Mouse (Mus musculus): ENCODE results near the gene Fam120b. TPM values are rescaled to one million over a fixed set of nuclear protein-coding genes. Genes with fewer than 3 reads are reported as not detected.

Gene Fam120b
- polyA plus RNA-seq, 1 experiment, result 1.4 TPM

DNA sequence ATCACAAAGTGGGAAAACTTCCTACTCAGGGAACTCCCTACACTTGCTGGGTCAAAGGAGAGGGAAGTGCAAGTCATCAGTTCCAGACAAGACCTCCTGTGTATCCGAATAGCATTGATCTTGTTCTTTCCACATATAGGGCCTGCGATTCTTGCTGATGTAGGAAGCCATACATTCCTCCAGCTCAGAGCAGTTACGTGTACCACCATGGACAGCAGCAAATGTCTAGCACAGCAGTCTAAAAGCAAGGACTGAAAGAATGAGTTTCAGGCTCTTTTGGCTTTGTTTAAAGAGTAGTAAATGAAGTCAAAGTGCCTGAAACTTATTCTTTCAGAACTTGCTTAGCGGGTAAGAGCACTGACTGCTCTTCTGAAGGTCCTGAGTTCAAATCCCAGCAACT is 59.2 kb downstream of the Fam120b start:
- TF ChIP-seq GATA1 (IDR thresholded peaks at IDR 0.05; ENCODE audit: borderline replicate concordance, low read length) (no peak), FLI1 (IDR thresholded peaks at IDR 0.05; ENCODE audit: low read length) (no peak)
- Histone ChIP-seq H3K4me3 (replicated peaks) (no peak overlapping the region), H3K27me3 (replicated peaks) (peaks cover 7% of the 10 kb centered on the region), H3K36me3 (replicated peaks; ENCODE audit: low read length) (no peaks in the 10 kb centered on the region), H3K4me1 (peaks cover 39% of the 10 kb centered on the region), H3K9me3 (peaks cover 4% of the 10 kb centered on the region)

DNA sequence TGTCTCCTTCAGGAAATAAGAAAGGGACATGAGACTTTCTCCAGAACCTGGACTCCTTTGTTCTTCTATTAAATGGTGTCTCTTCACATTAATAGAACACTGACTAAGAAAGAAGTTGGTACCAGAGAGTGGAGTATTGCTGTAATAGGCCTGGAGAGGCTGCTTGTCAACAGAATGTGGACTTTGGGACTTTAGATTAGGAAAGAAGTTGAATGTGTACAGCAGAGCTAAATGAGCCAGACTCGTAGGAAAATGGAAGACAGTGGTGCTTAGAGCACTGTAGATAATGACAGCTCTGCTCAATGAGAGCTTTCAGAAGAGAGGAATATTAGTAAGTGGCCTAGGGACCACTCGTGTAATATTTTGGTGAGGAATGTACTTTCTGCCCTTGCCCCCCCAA is 60.6 kb downstream of the Fam120b start:
- H3K4me3 ChIP-seq (replicated peaks), result no peak overlapping the region
- H3K36me3 ChIP-seq (replicated peaks; ENCODE audit: low read length), result no peaks in the 10 kb centered on the region
- TF ChIP-seq FLI1 (IDR thresholded peaks at IDR 0.05; ENCODE audit: low read length) (no peak), GATA1 (IDR thresholded peaks at IDR 0.05; ENCODE audit: borderline replicate concordance, low read length) (no peak)
- peaks cover 7% of the 10 kb centered on the region for H3K27me3 ChIP-seq (replicated peaks)
- peaks cover 6% of the 10 kb centered on the region for H3K9me3 ChIP-seq
- H3K4me1 ChIP-seq, result peaks cover 41% of the 10 kb centered on the region

DNA sequence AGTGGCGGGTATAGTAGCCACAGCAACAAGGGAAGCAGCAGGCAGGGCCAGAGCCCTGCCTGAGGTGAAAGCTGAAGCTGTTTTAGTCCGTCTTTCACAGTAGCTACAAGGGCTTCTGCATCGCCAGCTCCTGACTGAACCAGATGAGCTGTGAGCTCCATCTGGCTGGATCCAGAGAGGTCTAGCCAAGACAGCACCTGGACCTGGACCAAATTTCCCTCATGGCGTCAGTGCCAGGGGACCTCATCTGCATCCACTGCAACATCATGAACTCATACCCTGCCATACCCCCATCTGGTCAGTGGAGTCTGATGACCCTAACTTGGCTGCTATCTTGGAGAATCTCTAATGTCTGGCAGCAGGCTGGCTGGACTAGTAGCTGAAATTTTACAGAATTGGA is 63.8 kb downstream of the Fam120b start:
- Histone ChIP-seq H3K36me3 (replicated peaks; ENCODE audit: low read length) (no peaks in the 10 kb centered on the region), H3K4me1 (peaks cover 44% of the 10 kb centered on the region), H3K4me3 (replicated peaks) (no peak overlapping the region), H3K9me3 (peaks cover 6% of the 10 kb centered on the region), H3K27me3 (replicated peaks) (peaks cover 1% of the 10 kb centered on the region)
- TF ChIP-seq GATA1 (IDR thresholded peaks at IDR 0.05; ENCODE audit: borderline replicate concordance, low read length) (no peak), FLI1 (IDR thresholded peaks at IDR 0.05; ENCODE audit: low read length) (no peak)

DNA sequence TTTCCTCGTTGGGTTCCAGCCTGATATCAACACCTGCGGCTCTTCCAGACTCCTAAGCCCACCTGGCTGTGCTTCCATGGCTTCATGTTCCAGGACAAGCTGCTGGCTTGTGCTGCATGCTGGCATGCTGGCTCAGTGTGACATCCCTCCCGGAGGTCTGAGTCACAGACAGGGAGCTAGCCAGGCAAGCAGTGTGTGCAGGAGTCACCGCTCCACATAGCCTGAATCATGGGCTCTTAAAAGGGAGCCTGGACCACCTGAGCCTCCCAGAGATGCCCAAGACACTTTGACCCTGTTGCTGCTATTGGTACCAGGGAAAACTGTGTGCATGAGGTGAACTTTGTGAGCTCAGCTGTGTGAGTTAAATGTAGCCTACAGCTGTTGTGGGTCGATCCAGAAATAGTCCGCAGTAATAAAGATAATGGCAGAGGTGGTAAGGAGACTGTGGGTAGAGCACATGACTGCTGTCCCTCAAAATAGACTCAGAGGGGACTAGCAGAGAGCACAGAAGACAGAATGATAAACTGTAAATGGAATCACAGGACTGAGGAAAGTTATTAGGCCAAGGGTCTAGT is 66.0 kb downstream of the Fam120b start:
- Histone ChIP-seq H3K4me3 (replicated peaks) (peak overlapping the region; percentile 31), H3K9me3 (peaks cover 6% of the 10 kb centered on the region), H3K36me3 (replicated peaks; ENCODE audit: low read length) (no peaks in the 10 kb centered on the region), H3K27me3 (replicated peaks) (peaks cover 1% of the 10 kb centered on the region), H3K4me1 (peaks cover 30% of the 10 kb centered on the region)
- TF ChIP-seq FLI1 (IDR thresholded peaks at IDR 0.05; ENCODE audit: low read length) (no peak), GATA1 (IDR thresholded peaks at IDR 0.05; ENCODE audit: borderline replicate concordance, low read length) (no peak)

DNA sequence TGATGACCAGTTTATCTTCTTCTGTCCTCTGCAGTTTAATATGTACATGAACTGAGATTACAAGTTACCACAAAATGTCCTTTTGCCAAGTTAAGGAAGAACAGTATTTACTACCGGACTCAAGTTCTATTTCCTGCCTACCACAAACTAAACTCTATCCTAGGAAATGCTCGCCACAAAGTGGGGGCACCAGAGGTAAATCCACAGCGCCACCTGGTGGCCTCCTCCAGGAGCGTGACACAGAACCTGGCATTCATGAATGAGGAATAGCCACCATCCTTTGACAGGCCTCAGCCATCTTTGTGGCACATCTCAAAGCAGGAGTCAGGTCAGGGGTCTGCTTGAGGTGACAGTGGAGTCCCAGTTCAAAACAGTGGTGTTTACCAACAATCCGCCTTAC is 71.7 kb downstream of the Fam120b start:
- Histone ChIP-seq H3K36me3 (replicated peaks; ENCODE audit: low read length) (peaks cover 26% of the 10 kb centered on the region), H3K27me3 (replicated peaks) (no peaks in the 10 kb centered on the region), H3K4me3 (replicated peaks) (no peak overlapping the region), H3K4me1 (peaks cover 15% of the 10 kb centered on the region), H3K9me3 (no peaks in the 10 kb centered on the region)
- TF ChIP-seq GATA1 (IDR thresholded peaks at IDR 0.05; ENCODE audit: borderline replicate concordance, low read length), result no peak
- no peak for TF ChIP-seq FLI1 (IDR thresholded peaks at IDR 0.05; ENCODE audit: low read length)

DNA sequence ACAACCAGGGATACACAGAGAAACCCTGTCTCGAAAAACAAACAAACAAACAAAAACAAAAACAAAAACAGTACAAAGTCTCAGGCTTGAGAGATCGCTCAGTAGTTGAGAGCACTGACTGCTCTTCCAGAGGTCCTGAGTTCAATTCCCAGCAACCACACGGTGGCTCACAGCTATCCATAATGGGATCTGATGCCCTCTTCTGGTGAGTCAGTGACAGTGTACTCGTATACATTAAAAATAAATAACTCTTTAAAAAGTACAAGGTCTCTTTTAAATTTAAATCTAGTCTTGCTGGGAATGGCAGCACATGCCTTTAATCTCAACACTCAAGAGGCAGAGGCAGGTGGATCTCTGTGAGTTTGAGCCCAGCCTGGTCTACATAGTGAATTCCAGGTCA is 76.7 kb downstream of the Fam120b start:
- Histone ChIP-seq H3K4me1 (peaks cover 2% of the 10 kb centered on the region; the same call in 1 of the 2 replicates), H3K9me3 (no peaks in the 10 kb centered on the region), H3K4me3 (replicated peaks) (no peak overlapping the region), H3K36me3 (replicated peaks; ENCODE audit: low read length) (peaks cover 75% of the 10 kb centered on the region), H3K27me3 (replicated peaks) (no peaks in the 10 kb centered on the region)
- TF ChIP-seq GATA1 (IDR thresholded peaks at IDR 0.05; ENCODE audit: borderline replicate concordance, low read length) (no peak), FLI1 (IDR thresholded peaks at IDR 0.05; ENCODE audit: low read length) (no peak)

Other genes with a start within 250 kb of the Fam120b start
- gene Dll1, start 19.3 kb upstream of the Fam120b start, polyA plus RNA-seq (2012; ENCODE audit: insufficient read depth, low replicate concordance), result 0.22 TPM in 1 of 2 replicates, not detected in the other
- 9.4 and 35.6 TPM in 2 replicates for gene Psmb1, start 103.5 kb downstream of the Fam120b start, polyA plus RNA-seq (2012; ENCODE audit: insufficient read depth, low replicate concordance)
- 0.92 and 1.4 TPM in 2 replicates for gene Tbp, start 103.7 kb downstream of the Fam120b start, polyA plus RNA-seq (2012; ENCODE audit: insufficient read depth, low replicate concordance)
- 33.3 and 52.6 TPM in 2 replicates for gene Pdcd2, start 131.1 kb downstream of the Fam120b start, polyA plus RNA-seq (2012; ENCODE audit: insufficient read depth, low replicate concordance)
- 0.18 TPM in 1 of 2 replicates, not detected in the other for gene Prdm9, start 168.2 kb downstream of the Fam120b start, polyA plus RNA-seq (2012; ENCODE audit: insufficient read depth, low replicate concordance)

All from megakaryocyte, embryonic 14.5 days (primary cell).